13 mouse cellular contexts compared by ENCODE assay signal in the genomic region with DNA sequence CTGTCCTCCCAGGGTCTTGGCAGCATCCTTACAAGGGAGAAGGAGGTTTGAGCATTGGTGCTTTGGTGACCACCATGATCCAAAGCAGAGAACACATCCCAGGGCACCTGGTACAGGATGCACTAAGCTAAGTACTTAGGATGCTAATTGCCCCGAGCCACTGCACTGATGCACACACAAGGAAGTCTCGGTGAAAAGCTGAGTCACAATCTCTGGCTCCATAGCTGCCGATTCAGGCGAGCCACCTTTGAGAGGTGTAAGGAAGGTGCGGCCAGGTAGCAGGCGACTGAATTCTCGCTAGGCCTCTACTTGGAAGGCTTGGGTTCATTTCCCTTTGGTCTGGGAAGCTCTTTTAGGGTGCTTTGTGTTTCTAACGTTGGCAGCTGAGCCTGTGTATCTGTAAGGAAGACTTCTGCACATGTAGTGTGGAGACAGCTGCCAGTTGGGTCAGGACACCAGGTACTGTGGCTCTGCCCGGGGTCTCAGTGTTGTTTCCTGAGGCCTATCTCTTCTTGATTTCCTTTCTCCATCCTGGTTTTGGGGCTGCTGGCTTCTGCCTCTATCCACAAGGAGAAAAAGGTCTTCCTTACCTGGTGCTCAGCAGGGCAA.
A peak's percentile ranks its signal among the peaks of the same experiment; 100 is the strongest.
DNase-seq lines count a peak whose midpoint lies in the region; ATAC-seq and TF ChIP-seq lines count a peak whose summit lies in the region.
"Had no signal": no experiment of that assay in that cellular context is flagged by ENCODE, and none has a peak within 500 bp of the region (broad histone marks: within the 10 kb centered on the region; RNA-seq: fewer than 3 reads in every experiment).

No protein-coding gene starts in this region.

- H3K4me3 ChIP-seq in gastrocnemius, adult 2 months, result peak overlapping the region; percentile 54
- no peak overlapping the region for H3K4me3 ChIP-seq in lung, postnatal 0 days (ENCODE audit: low read depth, low read length)
- no peak overlapping the region for H3K4me3 ChIP-seq in intestine, embryonic 16.5 days (ENCODE audit: low read length)
- no peak overlapping the region for H3K4me3 ChIP-seq in stomach, embryonic 14.5 days (ENCODE audit: low read depth, low read length)
- H3K4me3 ChIP-seq: left cerebral cortex, adult 2 months; lung, embryonic 15.5 days; midbrain, embryonic 12.5 days had no signal

- TF ChIP-seq EP300 in lung, postnatal 0 days (IDR thresholded peaks at IDR 0.05), result no peak

- intact Hi-C loops in gastrocnemius, adult 2 months (cut with DNase I), result loop anchor here (5.0 kb wide), 1 partner anchor 35 kb away; no protein-coding TSS in a partner anchor

- H3K9ac ChIP-seq in lung, postnatal 0 days (replicated peaks; ENCODE audit: low read depth), result no peak overlapping the region
- H3K9ac ChIP-seq in intestine, embryonic 16.5 days (ENCODE audit: low read depth, low read length), result no peak overlapping the region
- H3K9ac ChIP-seq in stomach, embryonic 14.5 days (replicated peaks; ENCODE audit: low read depth, low read length), result no peak overlapping the region
- H3K9ac ChIP-seq: lung, embryonic 15.5 days; midbrain, embryonic 12.5 days had no signal

- no peak overlapping the region for H3K4me2 ChIP-seq in lung, postnatal 0 days (replicated peaks; ENCODE audit: low read depth, low read length)
- H3K4me2 ChIP-seq in intestine, embryonic 16.5 days (ENCODE audit: low read depth, low read length), result no peak overlapping the region
- H3K4me2 ChIP-seq in stomach, embryonic 14.5 days (replicated peaks; ENCODE audit: low read depth, low read length), result no peak overlapping the region
- H3K4me2 ChIP-seq: lung, embryonic 15.5 days; midbrain, embryonic 12.5 days had no signal

- peak overlapping the region; percentile 96 for H3K27ac ChIP-seq in gastrocnemius, adult 2 months
- peak overlapping the region; percentile 62 for H3K27ac ChIP-seq in lung, postnatal 0 days (ENCODE audit: low read length)
- H3K27ac ChIP-seq in intestine, embryonic 16.5 days (ENCODE audit: low read length), result peak overlapping the region; percentile 40; the same call in 1 of the 2 replicates
- peak overlapping the region; percentile 15; the same call in 1 of the 2 replicates for H3K27ac ChIP-seq in stomach, embryonic 14.5 days (ENCODE audit: low read length)
- H3K27ac ChIP-seq: left cerebral cortex, adult 2 months; lung, embryonic 15.5 days; midbrain, embryonic 12.5 days had no signal

- ATAC-seq in lung, postnatal 0 days, result no peak
- peak; percentile 66 for ATAC-seq in intestine, embryonic 16.5 days
- no peak for ATAC-seq in stomach, embryonic 14.5 days (ENCODE audit: insufficient number of reproducible peaks, insufficient read depth, low FRiP score, low read depth)
- ATAC-seq: hindbrain, embryonic 16.5 days had no signal

- TF ChIP-seq CTCF in gastrocnemius, adult 2 months (IDR thresholded peaks at IDR 0.05), result no peak
- no peak for TF ChIP-seq CTCF in lung, postnatal 0 days (IDR thresholded peaks at IDR 0.05)

- no peaks in the 10 kb centered on the region for H3K36me3 ChIP-seq in lung, postnatal 0 days (ENCODE audit: insufficient read depth, low read length)
- H3K36me3 ChIP-seq in intestine, embryonic 16.5 days (ENCODE audit: control insufficient read depth, insufficient read depth, low read length), result no peaks in the 10 kb centered on the region
- H3K36me3 ChIP-seq in stomach, embryonic 14.5 days (ENCODE audit: control insufficient read depth, insufficient read depth, low read length), result no peaks in the 10 kb centered on the region
- H3K36me3 ChIP-seq: lung, embryonic 15.5 days; midbrain, embryonic 12.5 days had no signal

- DNase-seq in gastrocnemius, adult 2 months, result no peak
- DNase-seq in gastrocnemius, postnatal 4 days (ENCODE audit: low spot score in 2 of 2), result no peak
- DNase-seq in lung, postnatal 0 days (ENCODE audit: low spot score), result peak; percentile 43
- no peak for DNase-seq in lung, postnatal 10 days
- no peak for DNase-seq in gastrocnemius, adult 8-10 months (ENCODE audit: low spot score in 2 of 2)
- no peak for DNase-seq in frontal cortex, postnatal 36 days (ENCODE audit: low spot score in 2 of 2)
- DNase-seq: cerebellum, adult 8-10 months had no signal

- H3K9me3 ChIP-seq in lung, postnatal 0 days (ENCODE audit: low read length), result no peaks in the 10 kb centered on the region
- H3K9me3 ChIP-seq in intestine, embryonic 16.5 days (ENCODE audit: control insufficient read depth, low read length), result no peaks in the 10 kb centered on the region
- H3K9me3 ChIP-seq in stomach, embryonic 14.5 days (ENCODE audit: control insufficient read depth, low read depth, low read length), result no peaks in the 10 kb centered on the region
- H3K9me3 ChIP-seq: lung, embryonic 15.5 days; midbrain, embryonic 12.5 days had no signal

- H3K27me3 ChIP-seq in lung, postnatal 0 days (replicated peaks; ENCODE audit: insufficient read depth, low read length), result no peaks in the 10 kb centered on the region
- H3K27me3 ChIP-seq in intestine, embryonic 16.5 days (replicated peaks; ENCODE audit: control insufficient read depth, insufficient read depth, low read length), result no peaks in the 10 kb centered on the region
- no peaks in the 10 kb centered on the region for H3K27me3 ChIP-seq in stomach, embryonic 14.5 days (ENCODE audit: control insufficient read depth, insufficient read depth, low read length)
- H3K27me3 ChIP-seq: lung, embryonic 15.5 days; midbrain, embryonic 12.5 days had no signal

- H3K4me1 ChIP-seq in lung, postnatal 0 days (ENCODE audit: insufficient read depth, low read depth, low read length), result peaks cover 2% of the 10 kb centered on the region; the same call in 1 of the 2 replicates
- peaks cover 32% of the 10 kb centered on the region for H3K4me1 ChIP-seq in intestine, embryonic 16.5 days (ENCODE audit: control insufficient read depth, insufficient read depth, low read length)
- H3K4me1 ChIP-seq in stomach, embryonic 14.5 days (ENCODE audit: control insufficient read depth, insufficient read depth, low read length), result peaks cover 4% of the 10 kb centered on the region; the same call in 1 of the 2 replicates
- H3K4me1 ChIP-seq: midbrain, embryonic 12.5 days had no signal

- 67% methylated on average over 9 of the region's 9 CpGs for WGBS in lung, postnatal 0 days
- 60% methylated on average over 9 of the region's 9 CpGs for WGBS in intestine, embryonic 16.5 days
- WGBS in stomach, embryonic 14.5 days, result 67% methylated on average over 9 of the region's 9 CpGs

Comparison
In these comparisons a context has a peak if more than half of its experiments do, and no peak if none do; other contexts are left out.
1. H3K27ac ChIP-seq: peak in every context shown above with its lines; median percentile 96 in gastrocnemius, adult 2 months; 62 in lung, postnatal 0 days; 40 in intestine, embryonic 16.5 days; 15 in stomach, embryonic 14.5 days.